Mouse (Mus musculus) neural tube, postnatal 0 days (tissue): Measurements from ENCODE around the gene Cts8. TPM values are rescaled to one million over a fixed set of nuclear protein-coding genes. Genes with fewer than 3 reads are reported as not detected.

ENCODE experiments used
- polyA plus RNA-seq: library from polyadenylated mRNA; unstranded; fragments of >200 nt; fragmentation: Nextera tagmentation; extraction: Ambion mirVana; gene quantifications from 2 replicates; pipeline ENCODE4 v1.2.1, GENCODE M21; 2015

The Cts8 gene
- not detected in 2 replicates for polyA plus RNA-seq

GRCm38 (mm10) chr13:61255258-61255657, at the start of gene Cts8:
Cts8 (minus strand) TSS chr13:61255358.

GRCm38 (mm10) chr13:61288739-61289138, 33.6 kb upstream of the Cts8 start, which contains the start of gene Gm49398:
Gm49398 (minus strand) TSS chr13:61288839.

GRCm38 (mm10) chr13:61203310-61203709, 51.8 kb downstream of the Cts8 start, which contains the start of gene Cts6:
Cts6 (minus strand) TSS chr13:61203410.

Other genes starting within 250 kb of the Cts8 start
- not detected in 2 replicates for gene Ctsj, start 249.4 kb downstream of the Cts8 start, polyA plus RNA-seq
- gene Ctsq, start 214.7 kb downstream of the Cts8 start, polyA plus RNA-seq = not detected in 2 replicates
- not detected in 2 replicates for gene Ctsr, start 91.1 kb downstream of the Cts8 start, polyA plus RNA-seq
- not detected in 2 replicates for gene Cts6, start 51.9 kb downstream of the Cts8 start, polyA plus RNA-seq
- gene Gm49398, start 33.5 kb upstream of the Cts8 start, polyA plus RNA-seq = not detected in 2 replicates
- gene Cts7, start 102.8 kb upstream of the Cts8 start, polyA plus RNA-seq = not detected in 2 replicates